Mouse (Mus musculus) brain, embryonic 14.5 days (tissue): ENCODE data around the gene Gm14391.
"Not testable (repeated sequence)": the region's sequence is repeated elsewhere in the genome, so short reads cannot be mapped to it uniquely, and the experiment has no call there.

ENCODE experiments used
- CTCF ChIP-seq: fragments of 200-500 bp; IDR thresholded peaks from 2 replicates; pipeline ENCODE4 v1.5.1; 2012; ENCODE audit warnings: inconsistent platforms, mild to moderate bottlenecking, moderate library complexity, borderline replicate concordance; ENCODE audit not compliant: insufficient read depth, insufficient read length; ENCODE audit errors: extremely low read depth
- POLR2A ChIP-seq: fragments of 200-500 bp; IDR thresholded peaks from 2 replicates; pipeline ENCODE4 v1.6.1; 2012; ENCODE audit warnings: mild to moderate bottlenecking, inconsistent platforms, borderline replicate concordance; ENCODE audit not compliant: poor library complexity, insufficient read depth, insufficient read length, severe bottlenecking; ENCODE audit errors: extremely low read depth

DNA sequence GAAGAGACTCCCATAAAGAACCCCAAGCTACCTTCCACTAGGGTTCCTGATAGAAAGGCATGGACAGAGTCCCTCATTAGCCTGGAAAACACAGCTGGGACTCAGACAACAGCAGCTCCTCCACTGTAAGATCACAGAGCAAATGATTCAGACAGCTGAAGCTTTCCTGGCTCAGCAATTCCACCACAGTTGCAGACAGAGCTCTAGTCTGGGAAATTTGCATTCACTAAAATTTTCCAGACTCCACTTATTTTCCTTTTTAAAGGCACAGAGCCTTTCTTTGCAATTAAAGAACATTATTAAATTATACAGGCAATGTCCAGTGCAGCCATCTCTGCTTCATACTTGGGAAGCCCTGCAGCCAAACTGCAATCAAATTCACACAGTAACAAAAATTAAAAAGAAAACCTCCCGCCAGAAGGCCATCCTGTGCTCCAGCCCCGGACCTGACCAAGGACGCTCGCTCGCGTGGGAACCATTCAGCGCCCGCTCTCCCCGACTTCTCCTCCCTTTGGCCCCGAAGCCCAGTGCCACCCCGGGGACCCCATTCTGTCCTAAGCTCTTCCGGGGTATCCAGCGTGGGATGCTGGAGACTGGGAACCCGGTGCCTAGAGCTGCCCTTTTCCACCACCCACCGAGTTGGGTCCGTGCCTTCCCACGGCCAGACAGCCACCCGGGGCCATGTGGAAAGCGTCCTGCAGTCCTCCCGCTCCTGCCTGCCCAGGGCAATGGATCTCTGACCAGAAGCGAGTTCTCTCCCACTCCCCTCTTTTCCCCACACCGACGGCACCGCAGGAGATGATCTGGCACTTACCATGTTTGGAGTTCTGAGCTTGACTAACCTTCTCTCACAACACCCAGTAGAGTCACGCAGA lies 65.4 kb downstream of the Gm14391 start:
- TF ChIP-seq CTCF, POLR2A: not testable (repeated sequence)
